Mouse (Mus musculus) adrenal gland (tissue): Measurements from ENCODE around the gene Cyp4f16.
"Not testable (repeated sequence)": the region's sequence is repeated elsewhere in the genome, so short reads cannot be mapped to it uniquely, and the experiment has no call there.

Experiments used
- intact Hi-C: fragments of 180-260 bp; cut with DNase I; formaldehyde crosslinking; loops from one replicate; pipeline ENCODE4 v1.15.1; 2025

Cyp4f16 gene

DNA sequence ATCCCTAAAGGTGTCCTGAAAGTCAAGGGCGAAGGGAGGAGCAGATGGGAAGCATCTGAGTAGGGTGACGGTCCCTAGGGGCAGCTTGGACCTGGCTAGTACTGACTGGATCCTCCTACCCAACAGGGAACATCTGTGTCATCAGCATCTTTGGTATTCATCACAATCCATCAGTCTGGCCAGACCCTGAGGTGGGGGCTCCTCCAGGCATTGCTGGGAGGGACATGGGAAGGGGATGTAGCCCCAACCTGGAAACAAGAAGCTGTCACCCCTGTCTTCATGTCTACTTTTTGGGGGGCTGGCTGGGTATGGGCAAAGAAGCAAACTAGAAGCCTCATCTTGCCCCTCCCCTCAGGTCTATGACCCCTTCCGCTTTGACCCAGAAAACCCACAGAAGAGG is 14.0 kb downstream of the Cyp4f16 start:
- intact Hi-C loops: loop anchor here (5.0 kb wide), 1 partner anchor 132 kb away; no protein-coding TSS in a partner anchor

- intact Hi-C loops: loop anchor here (5.0 kb wide), 1 partner anchor 131 kb away; no protein-coding TSS in a partner anchor
Measured at GRCm38 (mm10) chr17:32550900-32551770, 14.8 kb downstream of the Cyp4f16 start.

GRCm38 (mm10) chr17:32553016-32553415 is 16.7 kb downstream of the Cyp4f16 start:
- intact Hi-C loops: loop anchor here (5.0 kb wide), 1 partner anchor 129 kb away; no protein-coding TSS in a partner anchor

- intact Hi-C loops: loop anchor here (5.0 kb wide), 1 partner anchor 128 kb away; no protein-coding TSS in a partner anchor
Measured at GRCm38 (mm10) chr17:32554368-32554767, 18.0 kb downstream of the Cyp4f16 start.

GRCm38 (mm10) chr17:32563301-32563700 is 26.9 kb downstream of the Cyp4f16 start:
- intact Hi-C loops: not testable (repeated sequence)

DNA sequence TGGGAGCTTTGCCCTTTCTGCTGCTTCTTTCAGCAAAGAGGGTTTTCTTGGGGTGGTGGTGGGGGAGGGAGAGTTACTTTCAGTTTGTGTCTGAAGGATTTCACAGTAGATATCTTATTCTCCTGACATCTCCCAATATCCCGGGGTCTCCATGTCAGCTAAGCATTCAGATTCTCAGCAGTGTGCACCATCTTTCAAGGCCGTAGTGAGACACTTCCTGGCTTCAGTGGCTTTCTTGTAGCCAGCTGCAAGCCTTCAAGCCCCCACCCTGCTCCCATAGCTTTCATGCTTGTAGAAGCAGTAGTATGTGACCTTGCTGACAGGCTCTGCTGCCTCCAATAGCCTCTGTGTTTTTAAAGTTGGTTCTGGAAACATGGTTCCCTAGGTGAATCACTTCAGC is 36.9 kb downstream of the Cyp4f16 start:
- intact Hi-C loops: not testable (repeated sequence)

- intact Hi-C loops: no loop called here
Measured at GRCm38 (mm10) chr17:32577496-32578186, 41.3 kb downstream of the Cyp4f16 start.

DNA sequence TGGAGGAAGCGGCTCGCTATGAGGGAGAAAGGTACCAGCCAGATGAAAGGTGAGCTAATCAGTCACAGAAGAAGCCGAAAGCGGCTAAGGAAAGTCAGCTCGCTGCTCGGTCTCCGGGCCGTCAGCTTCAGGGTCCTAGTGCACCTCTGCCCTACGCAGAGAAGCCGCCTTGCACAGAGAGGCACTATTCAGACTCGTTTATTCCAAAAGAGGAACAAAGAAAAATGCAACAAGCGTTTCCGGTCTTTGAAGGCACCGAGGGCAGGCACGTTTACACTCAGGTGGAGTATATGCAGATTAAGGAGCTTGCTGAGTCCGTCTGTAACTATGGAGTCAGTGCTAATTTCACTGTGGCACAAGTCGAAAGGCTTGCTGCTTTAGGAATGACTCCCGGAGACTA is 60.1 kb downstream of the Cyp4f16 start:
- intact Hi-C loops: no loop called here
